Mouse (Mus musculus) testis, adult 2 months (tissue): ENCODE measurements around the gene Mettl7a1. TPM values are rescaled to one million over a fixed set of nuclear protein-coding genes. Genes with fewer than 3 reads are reported as not detected.
"Not testable (repeated sequence)": the region's sequence is repeated elsewhere in the genome, so short reads cannot be mapped to it uniquely, and the experiment has no call there.

Source experiments
- H3K27ac ChIP-seq: fragments of 200-500 bp; 2 replicates; pipeline ENCODE4 v1.5.1; 2012; ENCODE audit warnings: low read depth, low read length; ENCODE audit not compliant: control insufficient read depth, insufficient read depth
- H3K27me3 ChIP-seq: fragments of 200-500 bp; 2 replicates; pipeline ENCODE4 v1.6.1; 2012; ENCODE audit warnings: mild to moderate bottlenecking, low read length, moderate library complexity; ENCODE audit not compliant: control insufficient read depth, insufficient read depth
- H3K36me3 ChIP-seq: fragments of 200-500 bp; 2 replicates; pipeline ENCODE4 v1.6.1; 2012; ENCODE audit warnings: mild to moderate bottlenecking, low read length; ENCODE audit not compliant: control insufficient read depth, insufficient read depth
- H3K4me1 ChIP-seq: fragments of 200-500 bp; 2 replicates; pipeline ENCODE4 v1.6.1; 2012; ENCODE audit warnings: low read length; ENCODE audit not compliant: control insufficient read depth, insufficient read depth
- H3K4me3 ChIP-seq: fragments of 200-500 bp; 2 replicates; pipeline ENCODE4 v1.5.1; 2012; ENCODE audit warnings: low read depth, mild to moderate bottlenecking, low read length, moderate library complexity, mixed read lengths; ENCODE audit not compliant: control insufficient read depth
- CTCF ChIP-seq: fragments of 200-500 bp; IDR thresholded peaks from 2 replicates; pipeline ENCODE4 v1.5.1; 2012; ENCODE audit warnings: low read depth, mild to moderate bottlenecking, inconsistent platforms, low read length, moderate library complexity; ENCODE audit not compliant: control insufficient read depth, insufficient read depth, insufficient replicate concordance
- POLR2A ChIP-seq: fragments of 200-500 bp; IDR thresholded peaks from 2 replicates; pipeline ENCODE4 v1.6.1; 2012; ENCODE audit warnings: low read depth, mild to moderate bottlenecking, inconsistent platforms, low read length, moderate library complexity; ENCODE audit not compliant: control insufficient read depth
- polyA plus RNA-seq: library from polyadenylated mRNA; depleted of rRNA; stranded (reverse); fragments of >200 nt; gene quantifications from 2 replicates; pipeline ENCODE4 v1.2.3, GENCODE M21; 2012

The Mettl7a1 gene
- polyA plus RNA-seq, 1 experiment, result 5.0 TPM

DNA sequence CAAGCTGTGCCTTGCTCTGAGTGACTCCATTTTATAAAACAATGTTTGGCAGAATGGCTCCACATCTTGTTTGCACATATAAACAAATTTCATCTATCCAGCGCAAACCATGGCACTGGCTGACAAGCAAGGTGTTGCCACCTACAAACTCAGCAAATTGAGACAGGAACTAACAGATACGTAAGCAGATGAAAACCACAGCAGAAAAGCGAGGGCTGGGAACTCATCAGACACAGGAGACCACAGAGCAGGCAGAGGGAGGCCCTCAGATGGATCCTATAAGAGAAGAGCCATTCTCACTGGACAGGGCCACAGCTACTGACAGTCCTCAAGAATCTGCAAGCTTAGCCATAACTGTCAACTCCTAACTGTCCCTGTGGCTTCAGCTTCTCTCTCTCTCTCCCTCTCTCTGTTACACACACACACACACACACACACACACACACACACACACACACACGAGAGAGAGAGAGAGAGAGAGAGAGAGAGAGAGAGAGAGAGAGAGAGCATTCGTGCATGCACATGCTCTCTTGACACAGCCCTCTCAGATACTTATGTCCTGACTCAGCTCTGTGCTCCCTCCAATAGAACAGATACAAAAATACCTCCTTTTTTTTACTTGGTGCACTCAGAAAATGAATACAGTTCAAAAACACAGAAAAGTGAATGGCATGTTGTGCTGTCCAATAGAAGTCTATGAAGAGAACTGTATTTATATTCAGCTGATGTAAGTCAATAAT lies 38.2 kb upstream of the Mettl7a1 start:
- H3K4me3 ChIP-seq, result no peak overlapping the region
- H3K27me3 ChIP-seq, result no peaks in the 10 kb centered on the region
- H3K36me3 ChIP-seq, result no peaks in the 10 kb centered on the region
- TF ChIP-seq POLR2A (no peak), CTCF (no peak)
- H3K27ac ChIP-seq, result no peak overlapping the region
- peaks cover 5% of the 10 kb centered on the region for H3K4me1 ChIP-seq

DNA sequence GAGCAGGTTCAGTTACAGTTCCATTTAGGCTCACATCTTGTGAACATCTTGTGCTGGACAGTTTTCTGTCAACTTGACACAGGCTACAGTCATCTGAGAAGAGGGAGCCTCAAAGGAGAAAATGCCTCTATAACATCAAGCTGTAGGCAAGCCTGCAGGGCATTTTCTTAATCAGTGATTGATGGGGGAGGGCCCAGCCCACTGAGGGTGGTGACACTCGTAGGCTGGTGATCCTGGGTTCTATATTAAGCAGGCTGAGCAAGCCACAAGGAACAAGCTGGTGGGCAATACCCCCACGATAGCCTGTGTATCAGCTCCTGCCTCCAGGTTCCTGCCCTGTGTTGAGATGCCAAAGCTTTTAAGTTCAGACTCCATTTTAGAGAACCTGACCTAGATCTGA lies 35.0 kb upstream of the Mettl7a1 start:
- Histone ChIP-seq H3K27me3 (no peaks in the 10 kb centered on the region), H3K27ac (no peak overlapping the region), H3K36me3 (no peaks in the 10 kb centered on the region)

DNA sequence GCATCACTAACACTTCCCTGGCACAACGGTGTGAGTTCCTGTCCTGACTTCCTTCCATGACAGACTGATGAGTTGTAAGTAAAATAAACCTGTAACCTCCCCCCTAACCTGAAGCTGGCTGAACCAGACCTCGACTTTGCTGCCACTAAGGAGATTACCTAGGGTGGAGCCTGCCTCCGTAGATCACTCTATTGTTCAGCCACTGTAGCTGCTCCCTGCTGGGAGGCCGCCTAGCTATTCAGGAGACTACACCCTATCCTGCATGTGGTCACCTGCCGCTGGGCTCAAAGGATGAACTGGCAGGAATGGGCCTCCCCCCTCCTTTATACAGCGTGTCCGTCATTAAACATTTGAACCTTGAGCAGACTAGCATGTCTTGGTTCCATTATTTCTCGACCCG lies 34.2 kb upstream of the Mettl7a1 start:
- TF ChIP-seq POLR2A (no peak), CTCF (no peak)
- Histone ChIP-seq H3K4me1 (peaks cover 5% of the 10 kb centered on the region), H3K27ac (no peak overlapping the region), H3K4me3 (peak overlapping the region; percentile 61), H3K36me3 (no peaks in the 10 kb centered on the region), H3K27me3 (no peaks in the 10 kb centered on the region)

More for the DNA sequence above, 35.0 kb upstream of the Mettl7a1 start:
- TF ChIP-seq POLR2A, result no peak
- no peak for TF ChIP-seq CTCF
- Histone ChIP-seq H3K4me1 (peaks cover 5% of the 10 kb centered on the region), H3K4me3 (no peak overlapping the region; the same call in 1 of the 2 replicates)

DNA sequence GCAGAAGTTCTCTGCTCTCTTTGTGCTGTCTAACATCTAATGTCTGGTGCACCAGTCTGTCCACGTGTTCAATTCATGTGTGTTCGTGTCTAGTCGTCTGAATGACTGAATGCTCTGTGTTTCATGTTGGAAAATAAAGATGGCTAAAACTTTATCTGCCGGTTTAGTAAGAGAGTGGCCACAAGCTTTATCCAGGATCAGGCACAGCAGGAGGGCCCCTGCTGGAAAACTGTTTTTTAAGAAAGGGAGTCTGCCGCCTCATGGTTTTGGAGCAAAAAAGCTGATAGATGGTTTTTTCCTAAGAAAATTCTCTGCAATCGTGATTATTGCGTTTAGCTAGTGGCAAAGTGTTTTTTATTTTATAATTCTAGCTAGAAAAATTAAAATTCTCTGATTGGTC lies 33.3 kb upstream of the Mettl7a1 start:
- H3K4me1 ChIP-seq, H3K27ac ChIP-seq, H3K27me3 ChIP-seq, H3K36me3 ChIP-seq: not testable (repeated sequence)
- peak overlapping the region; percentile 61; the same call in 1 of the 2 replicates for H3K4me3 ChIP-seq

DNA sequence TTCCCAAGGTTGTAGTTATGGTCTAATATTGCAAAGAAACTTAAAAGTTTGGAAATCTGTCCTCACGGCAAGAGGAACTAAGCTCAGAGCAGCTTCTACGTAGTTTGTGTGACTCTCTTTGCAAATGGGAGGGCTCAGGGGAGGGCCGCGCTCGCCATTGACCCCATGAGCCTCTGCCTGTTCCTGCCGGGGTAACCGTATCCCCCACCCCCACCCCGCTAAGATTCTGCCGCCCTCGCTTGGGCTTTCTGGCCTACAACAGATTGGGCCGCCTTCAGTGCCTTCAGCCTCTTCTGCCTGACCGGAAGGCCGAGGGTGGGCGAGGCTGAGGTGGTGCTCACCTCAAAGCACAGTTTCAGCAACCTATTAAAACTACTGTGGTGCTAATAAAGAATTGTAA lies 32.5 kb upstream of the Mettl7a1 start:
- Histone ChIP-seq H3K27ac (no peak overlapping the region), H3K4me3 (peak overlapping the region; percentile 15; the same call in 1 of the 2 replicates), H3K36me3 (no peaks in the 10 kb centered on the region), H3K4me1 (peaks cover 5% of the 10 kb centered on the region), H3K27me3 (no peaks in the 10 kb centered on the region)
- TF ChIP-seq POLR2A (no peak), CTCF (no peak)

DNA sequence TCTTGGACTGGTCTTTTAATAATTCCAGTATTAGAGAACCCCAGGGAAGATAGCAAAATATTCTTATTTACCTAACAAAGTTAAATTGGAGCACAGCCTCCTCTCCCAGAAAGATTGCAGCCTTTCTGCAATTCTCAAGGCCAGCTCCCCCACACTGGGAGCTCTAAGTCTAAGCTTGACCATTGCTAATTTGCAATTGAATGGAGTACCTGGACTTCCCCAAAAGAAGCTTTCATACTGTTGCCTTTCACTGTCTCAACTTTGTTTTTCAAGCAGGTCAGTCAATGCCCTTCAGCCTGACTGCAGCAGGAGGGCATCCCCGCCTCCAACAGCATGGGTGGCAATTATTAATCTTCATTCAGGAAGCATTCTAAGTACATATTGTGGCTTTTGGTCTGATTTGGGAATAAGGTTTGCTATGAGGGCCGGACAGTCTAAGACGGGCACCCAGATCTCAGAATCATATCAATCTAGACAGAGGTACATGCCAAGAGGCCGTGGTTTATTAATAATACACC lies 30.1 kb upstream of the Mettl7a1 start:
- H3K4me3 ChIP-seq, H3K27me3 ChIP-seq, H3K36me3 ChIP-seq, H3K4me1 ChIP-seq, H3K27ac ChIP-seq: not testable (repeated sequence)

DNA sequence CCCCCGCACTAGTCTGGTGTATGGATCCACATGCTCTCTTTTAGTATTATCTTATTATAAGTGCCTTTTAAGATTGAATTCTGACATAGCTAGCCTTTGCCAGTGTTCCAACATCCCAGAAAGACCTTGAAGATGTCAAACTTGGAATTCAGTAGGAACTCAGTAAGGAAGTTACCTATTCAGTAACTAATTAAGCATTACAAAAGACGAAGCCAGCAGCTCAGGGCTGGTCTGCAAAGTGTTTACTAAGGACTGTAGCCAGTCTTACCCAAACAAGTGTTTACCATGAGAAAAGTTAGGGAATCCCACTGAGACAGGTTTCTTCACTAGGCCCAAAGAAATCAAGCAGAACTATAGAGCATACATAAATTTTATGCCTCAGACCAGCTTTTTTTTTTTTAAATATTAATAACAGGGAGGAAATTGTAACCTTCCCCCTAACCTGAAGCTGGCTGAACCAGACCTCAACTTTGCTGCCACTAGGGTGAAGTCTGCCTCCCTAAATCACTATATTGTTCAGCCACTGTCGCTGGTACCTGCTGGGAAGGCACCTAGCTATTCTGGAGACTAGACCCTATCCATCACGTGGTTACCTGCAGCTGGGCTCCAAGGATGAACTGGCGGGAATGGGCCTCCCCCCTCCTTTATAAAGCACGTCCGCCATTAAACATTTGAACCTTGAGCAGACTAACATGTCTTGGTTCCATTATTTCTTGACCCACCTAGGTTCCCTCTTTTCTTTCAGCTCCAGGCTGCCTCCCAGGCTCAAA lies 29.0 kb upstream of the Mettl7a1 start:
- no peaks in the 10 kb centered on the region for H3K27me3 ChIP-seq
- no peaks in the 10 kb centered on the region for H3K36me3 ChIP-seq
- no peak overlapping the region for H3K4me3 ChIP-seq
- no peak for TF ChIP-seq CTCF
- H3K4me1 ChIP-seq, result 0 out of 2 replicates have a peak, but pooled peaks cover 2% of the 10 kb centered on the region
- H3K27ac ChIP-seq, result no peak overlapping the region

DNA sequence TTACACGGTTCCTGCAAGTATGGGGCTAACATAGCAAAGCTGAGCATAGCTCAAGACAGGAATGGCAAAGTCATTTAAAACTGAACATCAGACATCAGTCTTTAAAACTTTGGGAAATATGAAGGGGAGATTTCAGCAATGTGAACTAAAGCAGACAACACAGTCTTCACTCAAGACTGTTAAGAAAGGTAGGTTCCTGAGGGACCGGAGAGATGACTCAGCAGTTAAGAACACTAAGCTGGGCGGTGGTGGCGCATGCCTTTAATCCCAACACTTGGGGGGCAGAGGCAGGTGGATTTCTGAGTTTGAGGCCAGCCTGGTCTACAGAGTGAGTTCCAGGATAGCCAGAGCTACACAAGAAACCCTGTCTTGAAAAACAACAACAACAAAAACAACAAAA lies 27.5 kb upstream of the Mettl7a1 start:
- H3K4me1 ChIP-seq, result peaks cover 2% of the 10 kb centered on the region; the same call in 1 of the 2 replicates
- TF ChIP-seq CTCF (no peak), POLR2A (no peak)
- no peak overlapping the region for H3K4me3 ChIP-seq
- H3K27me3 ChIP-seq, result no peaks in the 10 kb centered on the region
- no peak overlapping the region for H3K27ac ChIP-seq
- H3K36me3 ChIP-seq, result no peaks in the 10 kb centered on the region
